Mouse (Mus musculus) kidney, adult 11 months (tissue): Measurements from ENCODE around the gene Rpap2.
A peak's percentile ranks its signal among the peaks of the same experiment; 100 is the strongest.

ENCODE experiments used
- DNase-seq: peaks from one replicate; pipeline ENCODE4 v3.0.0; 2022

The Rpap2 gene

GRCm38 (mm10) chr5:107597301-107598077, at the start of gene Rpap2, which contains the start of gene Glmn:
TSS of gene Rpap2 (plus strand) at chr5:107597373.
TSS of gene Glmn (minus strand) at chr5:107597888.
- DNase-seq = peak; percentile 89

GRCm38 (mm10) chr5:107547955-107548354, 49.2 kb upstream of the Rpap2 start:
- no peak for DNase-seq

DNA sequence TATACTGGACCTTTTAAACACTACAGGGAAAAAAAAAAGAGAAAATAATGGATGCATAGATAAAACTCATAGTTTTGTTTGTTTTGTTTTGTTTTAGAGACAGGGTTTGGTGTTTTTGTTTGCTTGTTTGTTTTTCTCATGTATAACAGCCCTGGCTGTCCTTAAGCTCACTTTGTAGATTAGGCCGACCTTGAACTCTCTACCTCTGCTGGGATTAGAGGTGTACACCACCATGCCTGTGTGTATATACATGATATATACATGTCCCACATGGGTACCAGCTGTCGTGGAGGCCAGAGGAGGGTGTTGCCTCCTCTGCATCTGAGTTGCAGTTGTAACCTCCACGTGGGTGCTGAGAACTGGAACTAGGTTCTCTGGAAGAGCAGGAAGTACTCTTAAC, 48.7 kb upstream of the Rpap2 start:
- DNase-seq = no peak

- DNase-seq = no peak
These were observed 42.8 kb upstream of the Rpap2 start for GRCm38 (mm10) chr5:107554336-107554735.

DNA sequence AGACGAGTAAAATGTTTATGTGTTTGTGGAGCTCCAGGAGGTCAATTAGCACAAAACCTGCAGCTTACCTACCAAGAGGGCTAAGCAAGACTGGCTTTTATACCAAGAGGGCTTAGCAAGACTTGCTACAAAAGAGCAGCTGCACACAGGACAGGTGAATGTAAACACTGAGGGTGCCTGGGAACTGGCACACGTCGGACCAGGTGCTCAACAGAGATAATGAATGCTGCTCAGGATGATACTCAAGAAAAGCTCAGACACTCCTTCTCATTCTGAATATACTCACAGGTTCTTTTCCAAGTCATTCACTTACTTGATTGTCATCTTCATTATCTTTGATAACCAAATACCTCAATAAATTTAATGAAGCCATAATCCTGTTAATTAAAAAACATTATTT, 40.2 kb upstream of the Rpap2 start:
- DNase-seq = no peak

- DNase-seq = no peak
These were observed 28.0 kb upstream of the Rpap2 start for GRCm38 (mm10) chr5:107569148-107569547.

DNA sequence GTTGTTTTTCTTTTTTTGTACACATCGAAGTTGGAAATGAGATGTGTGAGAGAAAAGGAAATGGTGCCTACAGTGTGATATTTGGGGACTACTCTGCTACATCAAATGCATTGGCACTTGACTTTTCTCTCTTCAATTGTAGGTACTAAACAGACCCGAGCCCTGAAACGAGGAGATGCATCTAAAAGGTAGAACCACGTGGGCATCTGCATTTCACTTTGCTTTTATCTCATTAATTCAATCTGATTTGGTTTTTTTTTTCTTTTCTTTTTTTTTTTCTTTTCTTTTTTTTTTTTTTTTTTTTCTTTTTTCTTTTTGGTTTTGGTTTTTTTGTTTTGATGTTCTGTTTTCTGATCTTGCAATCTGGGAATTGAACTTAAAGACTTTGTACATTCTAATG, 1.2 kb downstream of the Rpap2 start:
- no peak for DNase-seq

GRCm38 (mm10) chr5:107611224-107611623, 14.1 kb downstream of the Rpap2 start:
- peak; percentile 15 for DNase-seq

DNA sequence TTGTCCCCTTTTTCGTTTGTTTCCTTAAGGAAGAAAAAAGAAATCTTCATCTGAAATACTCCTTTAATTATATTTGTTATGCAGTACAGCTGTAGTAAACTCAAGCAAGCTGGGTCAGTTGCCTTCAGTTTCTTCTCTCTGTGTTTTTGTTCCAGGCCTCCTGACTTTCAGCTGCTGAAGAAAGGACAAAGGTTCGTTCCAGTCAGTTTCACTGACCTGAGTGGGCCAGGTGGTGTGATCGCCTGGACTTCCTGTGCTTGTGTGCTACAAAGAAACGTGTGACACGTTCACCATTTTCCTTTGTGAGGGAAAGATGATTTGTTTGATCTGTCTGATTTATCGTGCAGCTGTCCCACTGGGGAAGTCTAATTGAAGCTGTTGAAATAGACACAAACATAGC, 20.8 kb downstream of the Rpap2 start:
- DNase-seq = peak; percentile 15

- DNase-seq = no peak
These were observed 24.2 kb downstream of the Rpap2 start for GRCm38 (mm10) chr5:107621327-107621726.

GRCm38 (mm10) chr5:107633651-107634050, 36.5 kb downstream of the Rpap2 start:
- no peak for DNase-seq

DNA sequence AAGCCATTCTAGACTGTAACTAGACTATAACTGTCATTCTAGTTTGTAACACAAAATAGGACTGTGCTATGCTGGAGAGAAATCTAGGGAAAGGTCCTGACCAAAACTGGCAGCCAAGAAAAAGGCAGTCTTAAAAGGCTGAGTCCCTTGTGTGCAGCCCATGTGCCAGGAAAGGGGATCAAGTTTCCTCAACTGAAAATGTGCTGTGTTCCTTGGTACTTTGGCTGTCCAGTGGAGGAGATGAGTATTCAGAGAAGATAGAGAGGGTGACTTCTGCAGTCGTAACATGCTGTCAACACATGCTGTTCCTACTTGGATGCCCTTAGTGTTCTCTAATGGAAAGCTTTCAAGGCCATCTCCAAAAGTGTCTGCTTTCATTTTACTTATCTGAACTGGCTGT, 39.9 kb downstream of the Rpap2 start:
- DNase-seq = no peak

- DNase-seq = no peak
These were observed 41.2 kb downstream of the Rpap2 start for GRCm38 (mm10) chr5:107638366-107638765.

DNA sequence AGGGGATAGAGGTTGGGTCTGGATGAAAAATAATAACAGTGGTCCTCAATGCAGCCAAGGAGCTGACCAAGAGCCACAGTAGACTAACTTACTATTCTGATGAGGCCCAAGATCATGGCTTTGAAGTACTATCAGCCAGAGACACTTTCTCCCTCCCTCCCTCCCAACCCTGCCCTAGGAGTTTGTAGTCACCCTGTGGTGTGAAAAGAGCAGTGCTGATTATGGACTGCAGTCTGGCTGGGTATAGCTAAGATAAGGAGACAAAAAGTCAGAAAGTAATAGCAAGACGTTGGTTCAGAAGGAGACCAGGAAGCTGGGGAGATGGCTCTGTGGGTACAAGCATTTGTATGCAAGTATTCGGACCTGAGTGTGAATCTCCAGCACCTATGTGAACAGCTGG, 47.4 kb downstream of the Rpap2 start:
- DNase-seq = no peak

DNA sequence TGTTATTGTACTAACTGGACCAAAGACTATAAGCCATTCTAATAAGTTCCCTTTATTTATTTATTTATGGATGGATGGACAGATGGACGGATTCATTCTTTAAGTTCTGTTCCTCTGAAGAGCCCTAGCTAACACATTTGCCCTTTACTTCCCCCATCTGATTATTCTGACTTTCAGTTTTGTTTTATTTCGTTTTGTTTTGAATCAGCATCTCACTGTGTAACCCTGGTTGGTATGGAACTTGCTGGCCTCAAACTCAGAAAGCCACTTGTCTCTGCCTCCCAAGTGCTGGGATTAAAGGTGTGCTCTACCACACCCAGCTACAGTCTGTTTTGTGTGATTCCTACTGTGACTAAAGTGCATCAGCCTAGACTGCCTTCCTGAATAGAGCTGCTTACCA, 48.8 kb downstream of the Rpap2 start:
- no peak for DNase-seq

DNA sequence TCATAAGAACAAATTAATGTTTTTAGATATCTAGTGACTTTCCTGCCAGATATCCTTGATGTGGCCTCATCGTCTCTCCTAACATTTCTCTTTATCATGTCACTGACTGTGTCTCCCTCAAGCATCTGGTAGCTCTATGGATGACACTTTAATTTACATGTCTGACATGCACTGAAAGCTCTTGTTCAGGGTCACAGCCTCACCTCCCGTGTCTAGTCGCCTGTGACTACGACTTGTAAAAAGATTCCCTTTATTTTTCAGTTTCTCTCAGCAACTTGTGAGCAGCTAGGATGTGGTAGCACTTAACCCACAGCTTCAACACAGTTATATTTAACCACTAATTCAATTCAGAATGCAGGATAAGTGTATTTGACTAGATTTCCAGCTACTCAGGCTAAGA, 50.4 kb downstream of the Rpap2 start:
- no peak for DNase-seq

- DNase-seq = no peak
These were observed 51.5 kb downstream of the Rpap2 start for GRCm38 (mm10) chr5:107648552-107649125.

GRCm38 (mm10) chr5:107649680-107650079, 52.5 kb downstream of the Rpap2 start:
- no peak for DNase-seq

- no peak for DNase-seq
These were observed 53.3 kb downstream of the Rpap2 start for GRCm38 (mm10) chr5:107650427-107650826.

- no peak for DNase-seq
These were observed 55.0 kb downstream of the Rpap2 start for GRCm38 (mm10) chr5:107652055-107652660.

- DNase-seq = no peak
These were observed 81.2 kb downstream of the Rpap2 start for GRCm38 (mm10) chr5:107678392-107678791.

DNA sequence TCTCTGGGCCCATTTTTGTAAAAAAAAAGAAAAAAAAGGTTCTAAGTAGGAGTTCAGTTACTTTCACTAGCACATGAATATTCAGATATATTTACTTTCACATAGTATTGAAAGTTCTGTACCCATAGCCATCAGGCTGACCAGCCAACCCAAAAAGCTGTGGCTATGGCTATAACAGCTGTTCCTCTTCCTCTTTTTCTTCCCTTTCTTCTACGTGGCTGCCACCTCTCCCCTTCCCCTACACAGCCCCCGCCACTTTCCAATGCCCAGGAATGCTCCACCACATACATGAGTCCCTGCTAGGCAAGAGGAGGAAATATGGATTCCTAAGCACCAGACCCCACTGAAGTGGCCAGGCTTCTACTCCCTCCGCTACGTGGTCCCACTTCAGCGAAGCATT, 84.1 kb downstream of the Rpap2 start:
- DNase-seq = no peak

DNA sequence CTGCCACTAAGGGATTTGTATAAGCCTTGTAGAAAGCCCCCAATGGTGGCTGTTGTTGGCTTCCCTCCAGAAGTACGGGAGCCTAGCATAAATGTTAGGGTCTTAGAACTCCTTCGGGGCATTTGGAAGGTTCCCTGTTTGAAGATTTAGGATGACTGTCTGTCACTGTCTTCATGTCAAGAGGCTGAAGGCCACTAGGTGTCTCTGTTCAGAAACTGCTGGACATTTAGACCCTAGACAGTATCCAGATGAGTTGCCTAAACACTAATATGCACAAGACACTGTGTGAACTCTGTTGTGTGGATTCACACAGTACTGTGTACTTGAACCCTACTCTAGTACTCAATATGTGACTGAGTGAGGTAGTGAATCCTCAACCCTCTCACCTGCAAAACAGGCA, 87.2 kb downstream of the Rpap2 start:
- no peak for DNase-seq

- no peak for DNase-seq
These were observed 90.0 kb downstream of the Rpap2 start for GRCm38 (mm10) chr5:107687161-107687560.
